Mouse (Mus musculus) lung, postnatal 14 days (tissue): Measurements from ENCODE around the gene Irf3.

Source experiments
- DNase-seq: peaks from one replicate; pipeline ENCODE4 v3.0.0; 2021

Gene Irf3

DNA sequence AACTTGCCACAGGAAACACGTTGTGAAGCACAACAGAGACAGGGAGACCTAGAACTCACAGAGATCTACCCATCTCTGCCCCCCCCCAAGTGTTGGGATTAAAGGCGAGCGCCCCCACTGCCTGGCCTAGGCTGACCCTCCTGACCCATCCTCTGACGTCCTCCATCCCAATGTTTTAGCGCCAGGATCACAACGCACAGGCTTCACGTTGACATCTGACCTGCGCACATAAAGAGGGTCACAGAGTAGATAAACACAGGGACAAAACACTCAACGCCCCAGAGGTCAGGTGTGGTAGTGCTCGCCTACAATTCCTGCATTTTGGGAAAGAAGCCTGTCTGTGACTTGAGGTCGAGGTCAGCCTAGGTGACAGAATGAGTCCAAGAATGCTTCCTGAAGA lies 39.3 kb downstream of the Irf3 start:
- no peak for DNase-seq

GRCm38 (mm10) chr7:45037720-45038361 lies 40.4 kb downstream of the Irf3 start:
- DNase-seq, result peak; percentile 78

DNA sequence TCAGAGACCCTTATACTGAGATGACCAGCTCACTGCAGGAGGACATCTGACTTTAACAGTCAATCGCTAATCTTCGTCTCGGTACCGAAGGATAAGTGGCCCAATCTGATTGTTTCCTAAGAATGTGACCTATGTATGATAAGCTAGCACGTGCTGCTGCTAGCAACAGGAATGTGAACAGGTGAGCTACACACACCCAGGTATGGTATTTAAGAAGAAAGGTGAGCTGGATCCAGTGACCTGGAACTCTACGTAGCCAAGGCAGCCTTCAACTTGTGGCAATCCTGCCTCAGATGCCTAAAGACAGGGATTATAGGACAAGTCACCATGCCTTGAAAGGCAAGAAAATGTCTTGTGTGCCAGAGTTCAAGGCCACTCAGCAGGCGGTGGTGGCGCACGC lies 41.0 kb downstream of the Irf3 start:
- DNase-seq, result no peak

DNA sequence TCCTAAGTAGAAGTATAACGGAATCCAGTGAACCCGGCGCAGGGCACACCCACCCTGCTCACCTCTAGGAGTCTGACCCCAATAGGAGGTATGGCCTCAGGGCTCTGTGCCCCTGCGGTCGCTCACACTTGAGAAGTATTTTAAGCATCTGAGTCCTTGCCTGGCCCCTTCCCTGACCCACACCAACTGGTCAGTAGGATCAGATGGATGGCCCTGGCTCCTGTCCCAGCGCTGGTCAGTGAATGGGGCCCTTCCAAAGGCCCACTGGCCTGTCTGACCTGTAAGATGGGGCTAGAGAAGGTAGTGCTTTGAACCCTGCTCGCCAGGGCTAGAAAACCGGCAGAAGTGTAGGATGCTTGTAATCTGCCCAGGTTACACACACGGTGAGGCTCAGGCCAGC lies 43.4 kb downstream of the Irf3 start:
- no peak for DNase-seq

- no peak for DNase-seq
Measured at GRCm38 (mm10) chr7:45043307-45043706, 45.9 kb downstream of the Irf3 start.

- no peak for DNase-seq
Measured at GRCm38 (mm10) chr7:45045741-45046140, 48.3 kb downstream of the Irf3 start.

DNA sequence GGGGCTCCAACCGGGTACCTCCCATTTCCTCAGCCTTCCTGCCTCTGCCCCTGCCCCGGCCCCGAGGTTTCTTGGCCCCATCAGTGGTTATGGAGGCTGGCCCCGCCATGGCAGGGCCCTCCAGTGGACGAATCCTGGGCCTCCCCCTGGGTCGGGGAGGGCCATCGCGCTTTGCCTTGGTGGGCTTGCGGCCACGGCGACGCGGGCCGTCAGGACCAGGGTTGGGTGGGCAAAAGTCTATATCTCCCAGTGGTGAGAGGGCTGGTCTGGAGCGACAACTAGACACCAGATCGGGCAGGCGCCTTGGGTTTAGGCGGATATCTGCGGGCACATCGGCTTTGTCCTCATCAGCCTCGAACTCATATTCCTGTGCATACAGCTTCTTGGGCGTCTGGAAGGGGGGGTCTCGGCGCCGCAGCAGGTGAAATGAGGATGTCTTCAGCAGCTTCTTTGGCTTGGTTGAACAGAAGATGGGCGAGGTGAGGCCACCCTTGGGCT lies 49.5 kb downstream of the Irf3 start:
- DNase-seq, result no peak

GRCm38 (mm10) chr7:45047491-45047890 lies 50.0 kb downstream of the Irf3 start:
- no peak for DNase-seq

- no peak for DNase-seq
Measured at GRCm38 (mm10) chr7:45048001-45048890, 50.8 kb downstream of the Irf3 start.

DNA sequence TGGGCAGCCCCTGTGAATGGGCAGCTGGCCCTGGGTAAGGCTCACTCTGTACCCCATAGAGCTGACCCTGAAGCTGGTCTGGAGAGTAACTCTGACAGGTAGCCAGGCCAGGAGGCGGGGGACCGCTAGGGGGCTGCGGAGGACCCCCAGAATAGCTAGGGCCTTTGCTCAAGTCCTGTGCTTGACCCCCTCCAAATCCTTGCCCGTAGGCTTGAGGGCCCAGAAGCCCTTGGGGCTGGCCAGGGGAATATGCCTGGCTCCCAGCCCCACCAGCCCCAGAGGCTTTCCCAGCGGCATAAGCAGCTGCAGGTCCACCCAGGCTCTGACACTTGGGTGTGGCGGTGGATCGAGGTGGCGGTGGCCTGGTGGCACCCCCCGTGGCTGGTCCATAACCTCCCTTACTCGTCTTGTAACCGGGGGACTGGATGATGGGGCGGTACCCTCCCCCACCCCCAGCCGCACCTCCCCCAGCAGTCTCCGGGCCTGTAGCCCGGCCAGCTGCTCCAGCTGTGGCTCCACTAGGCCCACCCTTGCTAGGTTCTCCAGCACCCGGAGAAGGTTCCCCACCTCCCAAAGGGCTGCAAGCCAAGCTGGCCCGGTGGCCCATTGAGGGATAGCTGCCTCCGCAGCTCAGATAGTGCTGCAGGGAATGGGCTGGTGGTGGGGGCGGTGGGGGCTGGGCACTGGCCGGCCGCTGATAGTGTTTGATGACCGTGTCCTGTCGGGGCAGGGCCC lies 51.6 kb downstream of the Irf3 start:
- no peak for DNase-seq

DNA sequence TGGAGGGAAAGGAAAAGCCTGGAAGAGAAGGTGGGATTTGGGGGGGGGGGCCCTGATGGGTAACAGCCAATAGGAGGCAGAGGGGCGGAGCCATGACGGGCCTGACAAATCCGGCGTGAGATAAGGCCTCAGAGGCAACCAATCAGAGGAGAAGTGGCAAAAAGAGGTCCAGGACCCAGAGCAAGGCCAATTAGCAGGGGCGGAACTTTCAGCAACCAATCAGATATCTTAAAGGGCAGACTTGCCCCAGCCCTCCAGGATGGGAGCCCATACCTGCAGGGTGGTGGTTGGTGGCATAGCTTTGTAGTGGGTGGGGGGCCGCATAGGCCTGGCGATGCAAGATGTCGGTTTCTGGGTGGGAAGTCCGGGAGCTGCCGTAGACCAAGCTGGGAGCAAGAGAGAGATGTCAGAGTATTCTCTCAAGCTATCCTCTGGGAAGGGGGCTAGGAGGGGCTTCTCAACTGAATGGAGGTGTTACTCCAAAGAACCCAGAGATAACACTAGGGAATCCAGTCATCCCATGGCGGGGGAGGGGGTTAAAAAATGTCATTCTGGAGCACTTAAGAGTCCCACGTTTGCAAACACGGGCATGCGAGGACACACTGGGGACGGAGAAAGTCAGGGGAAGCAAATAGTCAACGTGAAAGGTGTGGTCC lies 53.6 kb downstream of the Irf3 start:
- DNase-seq, result peak; percentile 58

GRCm38 (mm10) chr7:45051601-45051974 lies 54.1 kb downstream of the Irf3 start:
- no peak for DNase-seq
